Mouse (Mus musculus) kidney, postnatal 4 days (tissue): Measurements from ENCODE around the gene Kcnn1.
"Not testable (repeated sequence)": the region's sequence is repeated elsewhere in the genome, so short reads cannot be mapped to it uniquely, and the experiment has no call there.

Experiments
- DNase-seq, 2 experiments: peaks; one replicate each; pipeline ENCODE4 v3.0.0; 2021; ENCODE audit warnings: mixed read lengths in 2 of 2

Kcnn1 gene

GRCm38 (mm10) chr8:70862824-70863641 lies at the start of gene Kcnn1:
Gene Kcnn1 (minus strand): TSS chr8:70863258.
- peak; percentile 54 to 62 for DNase-seq

- DNase-seq, result peak in 1 of 2 experiments; percentile 46
Observed at GRCm38 (mm10) chr8:70911596-70911995, 48.5 kb upstream of the Kcnn1 start.

DNA sequence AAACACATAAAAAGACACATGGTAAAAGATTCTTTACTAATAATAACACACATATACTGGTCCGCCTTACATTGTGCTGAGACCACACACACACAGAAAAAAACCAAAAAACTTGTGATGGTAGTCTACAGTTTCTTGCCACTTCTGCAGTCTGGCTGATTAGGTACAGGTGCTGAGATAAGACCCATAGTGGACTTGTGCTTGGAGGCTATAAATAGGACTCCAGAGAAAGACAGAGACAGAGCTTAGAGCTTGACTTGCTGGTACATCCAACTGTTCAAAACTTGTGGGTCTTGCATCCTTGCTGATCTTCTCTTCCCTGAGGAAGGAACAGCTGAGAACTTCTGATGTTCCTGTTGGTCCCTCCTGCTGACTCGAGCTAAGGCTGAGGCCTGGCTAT lies 44.5 kb upstream of the Kcnn1 start:
- DNase-seq, result no peak

DNA sequence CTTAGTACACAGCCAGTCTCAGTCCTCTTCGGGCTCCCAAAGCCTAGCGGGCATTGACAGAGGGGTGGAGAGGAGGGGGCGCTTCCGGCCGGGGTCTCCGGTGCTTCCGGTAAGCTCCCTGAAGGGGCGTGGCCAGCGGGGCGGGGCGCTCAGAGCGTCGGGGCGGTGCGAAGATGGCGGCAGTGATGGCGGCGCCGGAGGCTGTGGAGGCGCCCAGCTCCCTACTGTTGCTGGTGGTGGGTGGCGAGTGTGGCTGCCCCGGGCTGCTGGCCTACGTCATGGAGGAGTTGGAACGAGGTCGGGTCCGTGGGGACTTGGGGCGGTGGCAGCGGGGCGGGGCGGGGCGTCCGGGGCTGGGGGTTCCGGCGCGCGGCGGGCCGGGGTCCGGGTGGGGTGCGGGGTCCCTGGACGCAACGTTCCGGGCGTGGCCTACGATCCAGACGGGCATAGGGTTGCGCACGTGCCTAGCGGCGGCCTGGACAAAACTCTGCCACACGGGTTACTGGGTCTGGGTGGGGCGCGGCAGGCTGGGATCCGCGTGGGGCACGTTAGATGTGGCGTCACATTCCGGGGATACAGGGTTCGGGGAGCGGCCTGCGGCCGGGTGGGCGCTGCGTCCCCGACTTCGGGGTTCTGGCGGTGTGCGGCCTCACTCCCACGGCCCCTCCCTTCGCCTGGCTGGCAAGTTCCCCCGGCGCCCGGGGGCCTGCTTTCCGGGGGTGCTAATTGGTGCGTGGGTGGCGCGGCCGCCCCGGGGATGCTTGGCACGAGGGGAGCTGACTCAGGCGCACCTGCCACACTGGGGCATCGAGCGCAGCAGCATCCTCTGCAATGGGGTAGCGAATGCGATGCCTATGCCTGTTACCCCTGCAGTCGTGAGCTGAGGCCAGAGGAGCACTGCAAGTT lies 43.0 kb upstream of the Kcnn1 start, which contains the start of gene Map1s:
Gene Map1s, plus strand, starts transcription at position 102 of the 906 bp plus-strand sequence.
- peak; percentile 93 to 95 for DNase-seq

DNA sequence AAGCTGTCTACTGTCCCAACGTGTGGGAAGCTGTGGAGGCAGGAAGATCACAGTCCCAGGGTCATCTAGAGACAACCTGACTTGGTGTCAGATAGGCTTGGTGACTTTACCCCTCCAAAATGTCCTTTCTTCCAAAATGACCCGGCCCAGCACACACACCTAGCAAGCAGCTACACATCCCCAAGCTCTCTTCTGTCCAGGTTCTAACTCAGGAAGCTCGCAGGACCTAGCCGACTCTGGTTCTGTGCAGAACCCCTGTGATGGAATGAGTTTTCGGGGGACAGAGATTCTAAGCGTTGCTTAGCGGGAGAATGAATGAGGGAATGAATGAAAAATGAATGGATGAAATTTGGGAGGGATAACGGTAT lies 42.4 kb upstream of the Kcnn1 start:
- no peak for DNase-seq

- peak in 1 of 2 experiments; percentile 31 for DNase-seq
Observed at GRCm38 (mm10) chr8:70904532-70904931, 41.5 kb upstream of the Kcnn1 start.

DNA sequence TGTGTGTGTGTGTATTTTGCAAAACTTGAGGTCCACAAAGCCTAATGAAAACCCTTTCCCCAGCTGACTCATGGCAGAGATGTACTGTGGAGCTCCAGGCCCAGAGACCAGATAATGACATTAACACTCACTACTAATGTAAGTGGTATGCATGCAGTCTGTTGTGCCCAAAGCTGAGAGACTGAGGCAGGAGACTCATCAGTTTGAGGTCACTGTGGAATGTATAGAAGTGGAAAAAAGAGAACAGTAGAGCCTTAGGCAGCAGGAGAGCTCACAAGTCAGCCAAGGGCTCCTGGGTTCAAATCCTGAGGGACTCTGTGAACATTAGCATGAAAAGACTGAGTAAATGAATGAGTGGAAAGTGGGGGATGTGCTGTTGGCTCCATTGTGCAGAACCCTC lies 40.5 kb upstream of the Kcnn1 start:
- no peak for DNase-seq

DNA sequence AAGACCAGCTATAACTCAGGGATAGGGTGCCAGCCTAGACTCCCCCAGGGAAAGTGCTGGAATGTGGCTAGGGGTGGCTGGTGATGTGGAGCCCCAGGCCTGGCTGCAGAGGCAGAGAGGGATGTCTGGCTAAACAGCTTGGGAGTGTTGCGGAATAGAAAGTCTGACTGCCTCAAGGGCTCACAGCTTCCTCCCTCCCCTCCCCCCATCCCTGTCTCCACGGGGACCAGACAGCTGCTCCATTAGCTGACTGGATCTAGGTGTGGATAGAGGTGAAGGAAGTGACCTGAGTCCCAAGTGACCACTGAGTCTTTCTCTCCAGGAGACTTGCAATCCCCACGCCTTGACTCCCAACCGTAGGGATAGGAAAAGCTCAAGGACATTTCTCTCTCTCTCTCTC lies 40.1 kb upstream of the Kcnn1 start:
- DNase-seq, result no peak

- peak in 1 of 2 experiments; percentile 44 for DNase-seq
Observed at GRCm38 (mm10) chr8:70902211-70902610, 39.2 kb upstream of the Kcnn1 start.

GRCm38 (mm10) chr8:70900872-70901387 lies 37.9 kb upstream of the Kcnn1 start:
- no peak for DNase-seq

DNA sequence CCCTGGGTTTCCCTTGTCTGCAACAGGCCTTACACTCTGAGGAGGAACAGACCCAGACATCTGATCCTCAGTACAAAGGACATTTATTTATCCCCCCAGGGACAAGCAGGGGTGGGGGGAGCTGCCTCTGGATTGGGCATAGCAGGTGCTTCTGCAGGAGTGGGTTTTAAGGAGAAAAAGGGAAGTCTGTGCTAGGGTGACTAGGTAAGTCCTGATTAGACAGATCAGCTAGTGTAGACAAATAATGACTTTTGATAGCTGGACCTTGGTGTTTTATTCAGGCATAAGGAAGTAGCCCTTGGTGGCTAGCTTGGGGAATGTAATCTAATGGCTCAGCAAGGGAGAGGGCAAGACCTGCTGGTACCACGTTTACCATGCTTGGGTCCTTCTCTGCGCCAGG lies 36.2 kb upstream of the Kcnn1 start:
- no peak for DNase-seq

DNA sequence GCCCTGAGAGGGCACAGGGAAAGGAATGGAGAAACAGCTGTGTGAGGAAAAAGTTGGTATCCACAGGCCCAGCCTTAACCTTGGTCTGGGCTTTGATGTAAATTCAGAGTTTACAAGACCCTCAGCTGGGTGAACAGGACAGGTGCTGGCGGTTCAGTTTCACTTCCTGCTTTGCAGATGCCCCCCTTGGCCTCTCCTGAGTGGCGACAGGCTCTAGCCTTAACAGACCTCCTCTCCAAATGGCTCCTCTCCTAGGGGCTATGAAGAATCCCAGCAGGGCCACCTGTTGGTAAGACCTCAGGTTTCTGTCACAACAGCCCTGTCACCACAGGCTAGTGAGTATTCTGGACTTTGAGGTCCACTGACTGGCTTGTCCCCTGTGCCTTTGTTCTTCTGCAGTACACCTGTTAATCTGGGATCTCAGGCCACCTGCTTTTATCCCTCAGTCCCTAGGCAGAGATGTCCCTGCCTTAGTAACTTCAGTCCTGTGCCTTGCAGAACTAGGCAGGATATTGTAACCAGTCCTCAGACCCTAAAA lies 35.7 kb upstream of the Kcnn1 start:
- no peak for DNase-seq

DNA sequence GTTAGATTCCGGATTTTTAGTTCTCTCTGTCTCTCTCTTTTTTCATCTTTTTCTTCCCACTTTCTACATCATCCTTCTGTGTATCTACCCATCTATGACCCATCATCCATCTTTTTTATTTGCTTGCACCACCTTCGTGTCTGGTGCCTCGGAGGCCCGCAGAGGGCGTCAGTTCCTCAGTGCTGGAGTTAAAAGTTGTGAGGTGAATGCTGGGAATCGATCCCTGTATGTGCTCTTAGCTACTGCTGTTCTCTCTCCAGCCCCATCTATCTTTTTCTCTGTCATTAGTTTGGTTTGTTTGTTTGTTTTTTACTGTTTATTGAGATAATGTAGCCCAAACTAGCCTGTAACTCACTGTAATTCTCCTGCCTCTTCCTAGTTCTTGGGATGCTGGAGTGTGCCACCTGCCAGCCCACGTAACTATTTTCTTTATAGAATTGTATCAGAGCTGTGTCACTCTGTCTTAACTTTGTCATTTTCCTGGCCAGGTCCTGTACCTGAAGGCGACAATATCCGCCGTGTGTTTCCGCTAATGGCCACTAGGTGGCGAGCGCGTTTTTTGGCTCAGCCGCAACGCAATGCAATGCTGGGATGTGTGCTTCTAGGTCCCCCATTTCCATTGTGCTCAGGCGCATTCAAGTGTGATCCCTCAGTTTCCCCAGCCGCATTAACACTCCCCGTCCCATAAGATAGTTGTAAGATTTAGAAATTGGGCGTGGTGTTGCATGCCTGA lies 34.8 kb upstream of the Kcnn1 start:
- peak; percentile 92 to 93 for DNase-seq

DNA sequence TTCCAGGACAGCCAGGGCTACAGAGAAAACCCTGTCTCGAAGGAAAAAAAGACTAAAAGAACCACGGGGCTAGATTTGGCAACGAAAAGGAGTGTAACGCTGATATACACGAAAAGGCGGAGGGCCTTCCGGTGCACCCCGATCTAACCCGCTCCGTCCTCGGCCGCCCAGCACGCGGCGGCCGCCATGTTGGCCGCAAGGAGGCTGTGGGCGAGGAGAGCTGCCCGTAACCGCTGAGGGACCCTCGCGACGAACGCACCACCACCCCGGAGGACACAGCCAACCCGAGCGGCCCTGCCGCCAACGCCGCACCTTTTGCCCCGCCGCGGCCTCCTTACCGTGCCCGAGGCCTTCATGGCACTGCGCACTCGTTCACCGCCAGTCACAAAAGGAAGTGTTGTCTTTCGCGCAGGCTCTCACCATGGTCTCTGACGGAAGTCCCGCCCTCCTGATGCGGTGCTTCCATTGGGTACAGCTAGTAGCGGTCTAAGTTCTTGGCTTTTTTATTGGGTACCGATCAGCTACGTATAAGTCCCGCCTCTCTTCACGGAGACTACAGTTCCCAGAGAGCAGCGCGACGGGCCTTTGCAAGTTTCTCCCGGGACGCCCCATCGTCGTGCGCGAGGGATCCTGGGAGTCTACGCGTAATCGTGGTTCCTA lies 34.1 kb upstream of the Kcnn1 start, which contains the start of gene Rpl18a:
Gene Rpl18a, minus strand, starts transcription at position 392 of the 660 bp plus-strand sequence.
- peak; percentile 94 to 97 for DNase-seq

DNA sequence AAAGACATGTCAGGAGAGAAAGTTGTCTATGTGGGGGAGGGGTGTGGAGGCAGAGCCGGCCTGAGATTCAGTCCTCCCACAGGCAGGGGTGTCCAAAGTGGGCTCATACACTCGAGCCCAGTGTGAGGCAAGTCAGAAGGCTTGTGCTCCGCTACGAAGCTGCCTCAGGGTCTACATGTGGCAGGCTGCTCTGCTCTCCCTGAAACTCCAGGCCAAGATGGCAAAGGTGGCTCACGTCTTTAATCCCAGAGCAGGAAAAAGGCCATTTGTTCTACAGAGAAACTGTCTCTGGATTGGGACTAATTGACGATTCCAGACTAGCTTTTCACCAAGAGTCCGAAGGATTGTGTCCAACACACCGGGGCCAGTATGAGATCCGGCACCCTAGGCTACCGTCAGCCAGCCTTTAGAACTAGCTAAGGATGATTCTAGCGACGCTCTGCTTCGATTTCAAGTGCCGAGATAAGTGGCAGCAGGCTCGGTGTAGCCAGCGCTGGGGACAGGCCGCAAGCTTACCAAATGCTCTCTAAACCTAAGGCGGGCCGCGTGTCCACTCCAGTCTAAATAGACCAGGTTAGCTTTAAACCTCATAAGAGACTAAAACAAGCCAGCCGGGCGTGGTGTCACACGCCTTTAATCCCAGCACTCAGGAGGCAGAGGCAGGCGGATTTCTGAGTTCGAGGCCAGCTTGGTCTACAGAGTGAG lies 33.4 kb upstream of the Kcnn1 start:
- DNase-seq, result no peak

GRCm38 (mm10) chr8:70895571-70896259 lies 32.7 kb upstream of the Kcnn1 start:
- DNase-seq, result not testable (repeated sequence)

DNA sequence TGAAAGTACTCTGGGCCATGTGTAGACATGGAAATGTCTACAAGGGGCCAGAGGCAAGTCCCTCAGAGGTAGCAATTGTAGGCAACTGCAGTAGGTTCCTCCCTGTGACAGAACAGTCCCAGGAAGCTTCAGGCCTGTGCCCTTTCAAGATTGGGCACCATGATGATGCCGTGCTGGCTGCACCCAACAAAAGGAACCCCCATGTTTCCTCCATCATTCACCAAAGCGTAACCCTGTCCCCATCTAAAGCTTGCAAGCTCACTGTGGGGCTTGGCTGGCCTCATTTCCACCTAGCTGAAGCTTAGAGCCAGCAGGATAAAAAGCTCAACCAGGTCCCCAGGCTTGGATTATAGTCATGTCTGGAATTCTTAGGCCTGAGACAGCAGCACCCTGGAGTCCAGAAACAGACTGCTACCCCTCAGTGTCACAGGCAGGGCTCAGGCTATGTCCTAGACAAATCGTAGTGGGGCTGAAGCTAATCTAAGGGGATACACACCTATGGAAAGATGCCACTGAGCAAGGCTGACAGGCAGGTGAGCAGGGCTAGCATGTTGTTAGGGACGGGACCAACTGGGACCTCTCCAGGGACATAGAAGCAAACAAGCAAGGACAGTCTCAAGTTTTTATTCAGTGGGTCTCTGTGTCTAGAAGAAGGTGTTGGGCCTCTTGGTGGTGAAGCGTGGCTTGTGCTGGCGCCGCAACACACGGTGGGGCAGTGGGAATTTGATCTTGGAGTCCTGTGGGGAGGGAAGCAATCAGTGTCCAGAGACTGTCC lies 31.9 kb upstream of the Kcnn1 start:
- no peak for DNase-seq

- DNase-seq, result no peak
Observed at GRCm38 (mm10) chr8:70894385-70894720, 31.3 kb upstream of the Kcnn1 start.

DNA sequence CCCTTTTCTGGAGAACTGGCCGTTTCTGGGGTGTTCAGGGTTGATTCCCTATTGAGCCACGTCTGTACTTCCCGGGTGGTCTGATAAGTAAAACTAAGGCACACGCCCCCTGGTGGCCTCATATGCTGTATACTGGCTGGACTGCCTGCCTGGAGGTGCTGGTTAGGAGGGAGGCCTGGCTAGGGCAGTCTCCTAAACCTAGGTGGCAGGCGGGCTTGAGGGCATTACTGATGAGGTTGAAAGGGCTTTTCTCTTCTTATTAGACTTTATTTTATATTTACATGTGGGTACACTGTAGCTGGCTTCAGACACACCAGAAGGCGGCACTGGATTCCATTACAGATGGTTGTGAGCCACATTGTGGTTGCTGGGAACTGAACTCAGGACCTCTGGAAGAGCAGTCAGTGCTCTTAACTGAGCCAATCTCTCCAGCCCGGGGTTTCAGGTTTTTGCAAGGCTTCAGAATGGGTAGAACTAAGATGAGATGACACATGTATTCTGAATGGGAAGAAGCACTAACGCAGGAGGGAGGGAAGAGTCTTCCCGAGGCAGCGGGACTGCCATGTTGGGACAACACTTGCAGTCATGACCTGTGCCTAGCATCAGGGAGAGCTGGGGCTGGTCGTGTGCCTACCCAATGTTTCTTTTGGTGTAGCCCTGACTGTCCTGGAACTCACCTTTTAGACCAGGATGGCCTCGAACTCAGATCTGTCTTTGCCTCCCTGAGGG lies 30.8 kb upstream of the Kcnn1 start:
- DNase-seq, result peak; percentile 90 to 93
